Mouse (Mus musculus): ENCODE results near the gene 6820408C15Rik.

GRCm38 (mm10) chr2:152375652-152376344 lies 39.6 kb upstream of the 6820408C15Rik start:
- TF ChIP-seq POLR2A (IDR thresholded peaks at IDR 0.05; ENCODE audit: insufficient read length, low read depth) (no peak), E2F4 (IDR thresholded peaks at IDR 0.05; ENCODE audit: insufficient read depth) (no peak), SRF (IDR thresholded peaks at IDR 0.05; ENCODE audit: control insufficient read depth, insufficient read length, low read depth) (no peak), USF1 (IDR thresholded peaks at IDR 0.05; ENCODE audit: low read depth) (no peak), POLR2AphosphoS2 (IDR thresholded peaks at IDR 0.05; ENCODE audit: insufficient read length, low read depth) (no peak), TCF12 (IDR thresholded peaks at IDR 0.05; ENCODE audit: insufficient read depth, poor library complexity, severe bottlenecking) (no peak), MAX (IDR thresholded peaks at IDR 0.05; ENCODE audit: low read depth) (no peak), MYOD1 (IDR thresholded peaks at IDR 0.05; ENCODE audit: control insufficient read depth in 1 of 3, insufficient read length in 2 of 3, low read depth in 2 of 3) (no peak), MYOG (IDR thresholded peaks at IDR 0.05; ENCODE audit: control insufficient read depth in 1 of 3, insufficient read depth in 1 of 3, insufficient read length in 2 of 3, low read depth in 2 of 3) (no peak), CEBPB (IDR thresholded peaks at IDR 0.05; ENCODE audit: insufficient read depth, poor library complexity, severe bottlenecking) (no peak), TCF3 (IDR thresholded peaks at IDR 0.05; ENCODE audit: insufficient read length, low read depth) (no peak), REST (IDR thresholded peaks at IDR 0.05; ENCODE audit: insufficient read depth, insufficient read length) (no peak)

Data from myocyte (in vitro differentiated cells).